Mouse (Mus musculus) large intestine, adult 2 months (tissue): ENCODE measurements around the gene Unc5b. TPM values are rescaled to one million over a fixed set of nuclear protein-coding genes. Genes with fewer than 3 reads are reported as not detected.

Experiments
- DNase-seq: peaks from one replicate; pipeline ENCODE4 v3.0.0-alpha.2; 2012; ENCODE audit warnings: low read depth, low spot score
- WGBS: fragments of 180-500 bp; shearing (Covaris S2); methylation state at CpG from one replicate; pipeline ENCODE4 v1.1.7; 2018; 5-methylcytosine and 5-hydroxymethylcytosine counted together
- polyA plus RNA-seq: library from polyadenylated mRNA; depleted of rRNA; stranded (reverse); fragments of >200 nt; gene quantifications from 2 replicates; pipeline ENCODE4 v1.2.3, GENCODE M21; 2012; rRNA removed

Gene Unc5b
- polyA plus RNA-seq, 1 experiment, result 16.2 TPM

DNA sequence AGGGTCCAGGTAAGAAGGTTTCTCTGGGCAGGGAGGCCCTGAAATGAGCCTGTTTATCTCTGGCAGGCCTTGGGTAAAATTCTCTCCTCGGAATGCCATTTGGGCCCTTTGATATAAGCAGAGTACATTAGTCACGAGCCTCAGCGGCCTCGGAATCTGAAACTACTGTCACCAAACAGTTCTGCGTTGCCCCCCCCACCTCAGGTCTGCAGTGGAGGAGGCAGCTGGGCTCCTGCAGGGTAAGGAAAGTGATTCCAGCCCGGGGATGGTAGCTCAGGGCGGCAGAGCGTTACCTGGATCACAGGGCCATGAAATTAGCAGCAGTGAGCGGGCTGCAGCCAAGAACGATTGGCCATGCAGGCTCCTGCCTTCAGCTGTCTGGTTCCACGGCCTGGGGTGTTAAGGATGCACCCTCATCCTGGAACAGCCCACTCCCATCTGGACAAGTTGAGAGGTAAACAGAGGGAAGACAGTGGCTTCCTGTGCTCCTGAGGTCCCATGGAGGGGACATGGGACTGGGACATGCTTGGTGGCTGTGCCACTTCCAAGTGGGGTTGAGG lies 94.1 kb downstream of the Unc5b start:
- DNase-seq, result no peak
- 83% methylated on average over 11 of the region's 11 CpGs for WGBS

DNA sequence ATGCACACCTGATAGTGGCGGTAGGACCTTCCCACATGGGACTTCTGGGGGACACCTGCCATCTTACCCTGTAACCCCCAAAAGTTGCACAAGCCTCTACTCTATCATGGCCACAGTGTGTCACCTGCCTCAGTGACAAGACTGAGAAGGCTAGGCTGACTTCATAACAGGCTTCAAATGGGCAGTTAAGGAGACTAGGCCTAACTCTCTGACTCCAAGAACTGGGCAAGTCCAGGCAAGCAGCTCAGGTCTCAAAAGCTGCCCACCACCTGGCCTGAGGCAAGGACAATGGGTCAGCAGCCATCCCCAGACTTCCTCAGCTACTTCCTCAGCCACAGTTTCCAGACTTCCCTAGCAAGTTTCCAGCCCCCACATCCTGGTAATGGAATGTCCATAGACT lies 95.6 kb downstream of the Unc5b start:
- DNase-seq, result no peak
- 83% methylated on average over 1 of the region's 1 CpGs for WGBS

DNA sequence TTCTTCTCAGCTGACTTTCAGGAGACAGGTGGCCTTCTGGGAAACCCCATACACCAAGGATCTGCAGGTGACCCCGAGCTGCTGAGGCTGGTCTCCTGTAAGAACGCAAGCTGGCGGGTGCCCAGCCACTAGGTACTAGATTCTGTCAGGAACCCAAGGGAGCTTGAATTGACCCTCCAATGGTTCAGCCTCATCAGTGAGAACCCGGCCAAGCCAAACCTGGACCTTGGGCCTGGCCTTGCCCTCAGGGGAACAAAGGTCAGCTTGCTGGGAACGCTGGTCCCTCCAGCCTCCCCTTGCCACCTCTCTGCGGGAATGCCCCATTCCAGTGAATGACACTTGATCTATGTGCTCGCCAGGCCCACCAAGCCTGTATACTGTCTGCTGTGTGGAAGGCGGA lies 97.9 kb downstream of the Unc5b start:
- no peak for DNase-seq
- 86% methylated on average over 8 of the region's 8 CpGs for WGBS

DNA sequence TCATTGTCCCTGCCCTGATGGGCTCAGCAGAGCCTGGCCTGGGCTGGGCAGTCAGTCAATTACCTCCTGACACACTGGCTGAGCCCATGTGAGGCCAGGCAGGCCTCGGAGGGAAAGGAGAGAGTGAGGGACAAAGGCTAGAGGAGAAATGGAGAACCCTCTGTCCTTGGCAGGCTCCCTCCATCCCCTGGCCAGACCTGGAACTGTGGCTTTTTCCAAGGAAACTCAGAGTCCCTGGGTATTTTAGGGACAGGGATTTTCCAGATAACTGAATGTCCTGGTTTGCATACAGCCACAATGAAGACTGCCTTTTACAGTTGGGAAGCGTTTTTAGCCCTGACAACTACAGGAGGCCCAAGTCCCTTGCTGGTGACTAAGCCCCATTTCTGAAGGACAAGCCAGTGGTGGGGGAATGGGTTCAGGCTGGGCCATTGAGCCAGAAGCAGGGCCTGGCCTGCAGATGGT lies 99.0 kb downstream of the Unc5b start:
- WGBS, result 71% methylated on average over 2 of the region's 2 CpGs
- DNase-seq, result no peak

DNA sequence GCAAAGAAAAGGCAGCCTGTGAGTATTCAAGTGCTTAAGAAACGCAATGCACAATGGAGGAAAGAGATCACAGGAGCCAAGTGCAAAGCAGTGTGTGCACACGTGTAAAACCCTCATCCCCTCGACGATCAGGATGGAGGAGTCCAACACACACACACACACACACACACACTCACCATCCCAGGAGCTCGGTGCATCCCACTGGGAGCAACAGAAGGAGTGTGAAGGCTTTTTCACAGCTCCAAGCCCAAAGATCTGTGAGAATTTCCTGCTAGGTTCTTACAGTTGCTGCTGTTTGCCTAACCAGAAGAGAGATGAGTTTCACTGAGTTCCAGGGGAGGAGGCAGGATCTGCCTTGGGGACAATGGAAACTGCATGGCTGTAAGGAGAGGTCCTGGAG lies 99.6 kb downstream of the Unc5b start:
- WGBS, result 59% methylated on average over 5 of the region's 5 CpGs
- no peak for DNase-seq

DNA sequence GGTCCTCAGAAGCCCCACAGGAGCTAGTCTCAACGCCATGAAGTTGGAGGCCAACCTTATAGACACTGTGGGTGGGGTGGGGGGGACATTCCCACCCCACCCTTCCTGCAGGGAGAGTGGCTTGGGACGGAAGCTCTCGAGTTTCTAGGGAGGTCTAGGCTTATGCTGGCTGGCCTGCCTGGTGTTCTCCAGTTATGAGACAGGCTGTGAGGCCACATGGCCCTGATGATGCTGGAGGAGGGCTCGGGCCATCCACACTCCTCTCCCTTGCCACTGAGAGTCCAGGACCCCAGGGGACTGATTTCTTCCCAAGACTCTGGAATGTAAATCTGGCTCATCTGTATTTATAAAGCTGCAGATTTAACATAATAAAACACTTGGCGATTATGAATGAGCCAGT lies 104.1 kb downstream of the Unc5b start:
- WGBS, result 52% methylated on average over 5 of the region's 5 CpGs
- no peak for DNase-seq

DNA sequence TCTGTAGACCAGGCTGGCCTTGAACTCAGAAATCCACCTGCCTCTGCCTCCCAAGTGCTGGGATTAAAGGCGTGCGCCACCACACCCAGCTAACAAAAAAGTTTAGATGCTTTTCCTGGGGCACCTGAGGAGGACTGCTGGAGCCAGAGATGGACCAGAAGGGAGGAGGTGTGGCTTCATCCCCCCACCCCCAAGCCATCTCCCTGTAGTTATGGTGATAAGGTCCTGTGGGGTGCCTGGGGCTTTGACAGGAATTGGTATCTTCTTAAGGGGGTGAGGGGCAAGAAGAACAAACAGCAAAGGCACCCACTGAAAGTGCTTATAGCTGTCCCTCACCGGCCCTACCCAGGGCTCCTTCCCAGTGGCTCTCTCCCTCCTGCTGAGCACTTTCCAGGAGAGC lies 104.5 kb downstream of the Unc5b start:
- 86% methylated on average over 3 of the region's 3 CpGs for WGBS

DNA sequence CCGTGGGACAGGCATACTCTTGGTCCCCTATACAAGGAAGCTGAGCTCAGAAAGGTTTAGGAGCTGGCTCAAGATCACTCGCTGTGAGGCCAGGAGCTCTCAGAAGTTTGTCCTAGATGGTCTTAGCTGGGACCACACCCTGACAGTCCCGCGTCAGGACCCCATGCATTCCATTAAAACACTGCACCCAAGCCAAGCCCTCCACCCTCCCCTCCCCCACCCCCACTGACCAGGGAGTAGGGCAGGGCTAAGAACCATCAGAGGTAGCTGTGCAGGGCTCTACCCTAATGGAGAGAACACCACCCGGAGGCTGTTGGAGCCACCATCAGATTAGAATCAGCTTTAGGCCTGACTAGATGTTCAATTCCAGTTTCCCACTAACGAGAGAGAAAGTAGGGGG lies 106.9 kb downstream of the Unc5b start:
- DNase-seq, result no peak
- WGBS, result 74% methylated on average over 6 of the region's 6 CpGs

More for the DNA sequence above, 104.5 kb downstream of the Unc5b start:
- DNase-seq, result no peak

DNA sequence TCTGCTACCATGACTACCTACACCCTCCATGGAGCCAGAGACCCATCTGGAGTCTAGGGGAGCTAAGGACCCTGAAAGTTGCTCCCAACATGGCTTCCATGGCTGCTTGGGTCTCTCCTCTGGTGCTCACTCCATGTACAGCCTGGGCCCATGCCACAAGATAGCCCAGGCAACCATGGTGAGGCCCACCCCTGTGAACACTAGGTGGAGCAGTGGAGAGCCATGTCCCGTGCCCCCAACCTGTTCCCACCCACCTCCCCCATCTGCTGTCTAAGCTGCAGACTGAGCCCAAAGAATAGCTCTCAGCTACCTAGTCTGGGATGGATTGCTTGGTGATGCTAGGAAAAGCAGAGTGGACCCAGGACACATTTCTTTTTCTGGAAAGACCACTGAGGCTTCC lies 108.0 kb downstream of the Unc5b start:
- WGBS, result 62% methylated on average over 1 of the region's 1 CpGs
- DNase-seq, result no peak

DNA sequence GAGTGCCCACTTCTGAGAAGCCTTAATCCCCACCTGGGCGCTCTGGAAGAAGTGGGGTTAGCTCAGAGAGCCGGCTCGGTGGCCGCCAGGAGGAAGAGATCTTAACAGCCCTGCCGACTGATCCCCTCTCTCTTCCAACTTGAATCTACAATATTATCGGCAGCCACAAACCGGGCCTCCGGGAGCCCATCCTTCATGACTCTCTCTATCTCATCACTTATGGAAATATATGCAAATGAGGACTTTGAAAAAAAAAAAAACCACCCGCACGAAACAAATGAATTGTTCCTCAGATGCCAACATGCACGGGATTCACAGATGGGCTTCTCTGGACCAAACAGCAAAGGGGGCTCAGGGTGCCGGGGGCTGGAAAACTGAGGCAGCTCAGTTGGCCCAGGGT lies 109.7 kb downstream of the Unc5b start:
- 66% methylated on average over 12 of the region's 12 CpGs for WGBS
- DNase-seq, result no peak

DNA sequence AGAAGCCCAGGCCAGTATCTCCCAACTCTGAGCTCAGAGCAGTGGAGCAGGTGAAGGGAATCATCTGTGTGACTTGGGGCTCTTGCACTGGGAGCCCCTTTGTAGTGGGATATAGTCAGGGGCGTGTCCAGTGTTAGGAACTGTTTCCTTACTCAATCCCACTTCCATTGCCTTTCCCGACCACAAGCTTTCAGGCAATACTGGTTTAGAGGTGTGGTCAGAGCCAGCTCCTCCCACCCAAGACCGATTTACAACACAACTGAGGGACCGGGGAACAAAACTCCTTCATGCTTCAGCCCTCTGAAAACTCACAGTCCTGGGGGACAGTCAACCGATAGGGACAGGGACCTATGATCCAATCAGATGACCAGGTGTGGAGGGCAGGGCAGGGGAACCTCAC lies 110.9 kb downstream of the Unc5b start:
- no peak for DNase-seq
- WGBS, result 80% methylated on average over 5 of the region's 5 CpGs

DNA sequence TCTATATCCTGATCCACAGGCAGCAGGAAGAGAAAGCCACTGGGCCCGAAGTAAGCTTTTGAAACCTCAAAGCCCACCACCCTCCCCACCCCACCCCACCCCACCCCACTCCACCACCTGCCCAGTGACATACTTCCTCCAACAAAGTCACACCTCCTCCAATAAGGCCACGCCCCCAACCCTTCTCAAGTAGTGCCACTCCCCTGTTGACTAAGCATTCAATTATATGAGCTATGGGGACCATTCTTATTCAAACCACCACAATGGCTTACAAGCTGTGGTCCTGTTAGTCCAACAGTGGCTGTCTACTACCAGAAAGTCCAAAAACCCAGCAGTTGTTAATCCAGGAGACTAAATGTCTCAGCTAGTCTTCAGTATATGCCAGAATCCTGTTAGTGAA lies 112.9 kb downstream of the Unc5b start:
- no peak for DNase-seq
- 90% methylated on average over 2 of the region's 2 CpGs for WGBS

DNA sequence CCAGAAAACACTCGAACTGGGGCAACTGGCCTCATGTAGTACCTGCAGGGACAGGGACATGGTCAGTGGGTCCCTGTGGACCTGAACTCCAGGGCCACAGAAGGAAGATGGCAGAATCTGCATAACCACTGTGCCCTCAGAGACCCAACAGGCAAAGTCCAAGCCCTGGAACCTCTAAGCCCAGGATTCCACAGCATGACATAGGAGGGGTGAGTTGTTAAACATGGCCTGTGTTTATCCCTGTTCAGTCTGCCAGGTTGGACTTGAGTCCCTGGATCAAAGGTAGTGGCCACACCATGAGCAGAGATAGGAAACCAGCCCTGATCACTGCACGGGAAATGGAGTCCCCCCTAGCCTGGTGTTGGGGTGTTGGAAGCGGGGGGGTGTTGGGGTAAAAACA lies 114.9 kb downstream of the Unc5b start:
- WGBS, result 83% methylated on average over 3 of the region's 3 CpGs
- no peak for DNase-seq

Other genes with a start within 250 kb of the Unc5b start
- 0.31 and 0.40 TPM in 2 replicates for gene Cdh23, start 135.1 kb downstream of the Unc5b start, polyA plus RNA-seq
- gene Slc29a3, start 78.8 kb downstream of the Unc5b start, polyA plus RNA-seq, result 3.5 and 5.9 TPM in 2 replicates